Mouse (Mus musculus): ENCODE measurements around the gene Gm28308. TPM values are rescaled to one million over a fixed set of nuclear protein-coding genes. Genes with fewer than 3 reads are reported as not detected.

Gene Gm28308
- polyA plus RNA-seq, 2 experiments: not detected

- DNase-seq (ENCODE audit: low read depth in 3 of 3, low spot score in 3 of 3) (no peak), ATAC-seq (ENCODE audit: insufficient read depth) (no peak)
- no peak for TF ChIP-seq CTCF (IDR thresholded peaks at IDR 0.05; ENCODE audit: low read depth)
- TF ChIP-seq EP300 (IDR thresholded peaks at IDR 0.05; ENCODE audit: low read depth): no peak
- Histone ChIP-seq H3K36me3 (replicated peaks; ENCODE audit: control insufficient read depth, insufficient read depth, low read depth) (no peaks in the 10 kb centered on the region), H3K27me3 (ENCODE audit: control insufficient read depth, insufficient read depth, low read length) (peaks cover 98% of the 10 kb centered on the region), H3K4me1 (replicated peaks; ENCODE audit: control insufficient read depth in 2 of 2, insufficient read depth in 2 of 2, low read length in 1 of 2) (no peaks in the 10 kb centered on the region), H3K9ac (replicated peaks) (no peak overlapping the region), H3K9me3 (ENCODE audit: control insufficient read depth, low read length) (no peaks in the 10 kb centered on the region), H3K27ac (no peak overlapping the region), H3K4me2 (ENCODE audit: low read depth) (0 out of 2 replicates have a peak overlapping the region, but pooled peaks have one; percentile 6), H3K4me3 (ENCODE audit: insufficient read depth in 1 of 2, low read depth in 2 of 2, low read length in 2 of 2) (peak overlapping the region in 1 of 2 experiments; percentile 8; a peak in 1 of 4 replicates)
- 2% methylated on average over 66 of the region's 69 CpGs for WGBS (ENCODE audit: insufficient replicate concordance)
These were observed 12.8 kb upstream of the Gm28308 start for GRCm38 (mm10) chr6:52225612-52226568.

- Histone ChIP-seq H3K27ac (no peak overlapping the region), H3K4me1 (replicated peaks; ENCODE audit: control insufficient read depth in 2 of 2, insufficient read depth in 2 of 2, low read length in 1 of 2) (no peaks in the 10 kb centered on the region), H3K27me3 (ENCODE audit: control insufficient read depth, insufficient read depth, low read length) (peaks cover 98% of the 10 kb centered on the region), H3K9me3 (ENCODE audit: control insufficient read depth, low read length) (no peaks in the 10 kb centered on the region), H3K4me3 (ENCODE audit: insufficient read depth in 1 of 2, low read depth in 2 of 2, low read length in 2 of 2) (peak overlapping the region; percentile 8 to 14; a peak in 2 of 4 replicates), H3K36me3 (replicated peaks; ENCODE audit: control insufficient read depth, insufficient read depth, low read depth) (no peaks in the 10 kb centered on the region), H3K4me2 (ENCODE audit: low read depth) (0 out of 2 replicates have a peak overlapping the region, but pooled peaks have one; percentile 6), H3K9ac (replicated peaks) (no peak overlapping the region)
- no peak for TF ChIP-seq EP300 (IDR thresholded peaks at IDR 0.05; ENCODE audit: low read depth)
- no peak for TF ChIP-seq CTCF (IDR thresholded peaks at IDR 0.05; ENCODE audit: low read depth)
- ATAC-seq (ENCODE audit: insufficient read depth) (no peak), DNase-seq (ENCODE audit: low read depth in 3 of 3, low spot score in 3 of 3) (no peak)
- WGBS (ENCODE audit: insufficient replicate concordance): 2% methylated on average over 36 of the region's 36 CpGs
These were observed 11.9 kb upstream of the Gm28308 start for GRCm38 (mm10) chr6:52224895-52225611.

- no peak for DNase-seq (ENCODE audit: low read depth in 3 of 3, low spot score in 3 of 3)
- no peak for TF ChIP-seq EP300 (IDR thresholded peaks at IDR 0.05; ENCODE audit: low read depth)
- TF ChIP-seq CTCF (IDR thresholded peaks at IDR 0.05; ENCODE audit: low read depth): no peak
- Histone ChIP-seq H3K27ac (no peak overlapping the region), H3K9me3 (ENCODE audit: control insufficient read depth, low read length) (no peaks in the 10 kb centered on the region), H3K4me3 (ENCODE audit: insufficient read depth in 1 of 2, low read depth in 2 of 2, low read length in 2 of 2) (no peak overlapping the region), H3K36me3 (replicated peaks; ENCODE audit: control insufficient read depth, insufficient read depth, low read depth) (no peaks in the 10 kb centered on the region), H3K9ac (replicated peaks) (no peak overlapping the region), H3K4me1 (replicated peaks; ENCODE audit: control insufficient read depth in 2 of 2, insufficient read depth in 2 of 2, low read length in 1 of 2) (no peaks in the 10 kb centered on the region), H3K4me2 (ENCODE audit: low read depth) (no peak overlapping the region), H3K27me3 (ENCODE audit: control insufficient read depth, insufficient read depth, low read length) (peaks cover 98% of the 10 kb centered on the region)
- ATAC-seq (ENCODE audit: insufficient read depth): no peak
- 3% methylated on average over 24 of the region's 24 CpGs for WGBS (ENCODE audit: insufficient replicate concordance)
These were observed 11.0 kb upstream of the Gm28308 start for GRCm38 (mm10) chr6:52223939-52224760.

GRCm38 (mm10) chr6:52222729-52223128, 9.6 kb upstream of the Gm28308 start:
- ATAC-seq (ENCODE audit: insufficient read depth): no peak

More at GRCm38 (mm10) chr6:52222729-52223128, 9.6 kb upstream of the Gm28308 start:
- Histone ChIP-seq H3K9me3 (ENCODE audit: control insufficient read depth, low read length) (no peaks in the 10 kb centered on the region), H3K4me1 (replicated peaks; ENCODE audit: control insufficient read depth in 2 of 2, insufficient read depth in 2 of 2, low read length in 1 of 2) (no peaks in the 10 kb centered on the region), H3K9ac (replicated peaks) (no peak overlapping the region), H3K4me2 (ENCODE audit: low read depth) (no peak overlapping the region), H3K27me3 (ENCODE audit: control insufficient read depth, insufficient read depth, low read length) (peaks cover 100% of the 10 kb centered on the region), H3K27ac (no peak overlapping the region), H3K36me3 (replicated peaks; ENCODE audit: control insufficient read depth, insufficient read depth, low read depth) (no peaks in the 10 kb centered on the region), H3K4me3 (ENCODE audit: insufficient read depth in 1 of 2, low read depth in 2 of 2, low read length in 2 of 2) (no peak overlapping the region)
- WGBS (ENCODE audit: insufficient replicate concordance): 23% methylated on average over 13 of the region's 13 CpGs
- no peak for TF ChIP-seq EP300 (IDR thresholded peaks at IDR 0.05; ENCODE audit: low read depth)
- TF ChIP-seq CTCF (IDR thresholded peaks at IDR 0.05; ENCODE audit: low read depth): no peak
- DNase-seq (ENCODE audit: low read depth in 3 of 3, low spot score in 3 of 3): no peak

All from liver, embryonic 14.5 days (tissue).